Mouse (Mus musculus) kidney, postnatal 25 days (tissue): ENCODE data around the gene Dpp10.
A peak's percentile ranks its signal among the peaks of the same experiment; 100 is the strongest.

ENCODE experiments used
- DNase-seq, 2 experiments: peaks; one replicate each; pipeline ENCODE4 v3.0.0; 2021; ENCODE audit warnings: mixed read lengths in 2 of 2

Gene Dpp10

DNA sequence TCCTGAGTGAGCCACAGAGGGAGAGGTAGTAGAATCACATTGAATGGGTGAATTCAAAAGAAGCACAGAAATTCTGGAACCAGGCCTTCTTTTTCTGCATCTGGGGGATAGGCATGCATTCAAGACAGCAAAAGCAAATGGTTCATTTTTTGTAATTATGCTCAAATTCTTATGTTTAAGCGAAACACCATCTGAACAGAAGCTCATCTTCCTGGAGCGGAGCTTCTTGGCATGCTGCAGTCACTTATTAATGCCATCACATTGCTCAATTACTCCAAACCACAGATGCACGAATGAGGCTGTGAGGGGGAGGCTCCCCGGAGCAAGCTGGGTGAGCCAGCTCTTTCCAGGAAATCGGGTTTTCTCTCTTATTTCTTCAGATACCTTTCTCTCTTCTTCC, 142.7 kb downstream of the Dpp10 start:
- DNase-seq = no peak

DNA sequence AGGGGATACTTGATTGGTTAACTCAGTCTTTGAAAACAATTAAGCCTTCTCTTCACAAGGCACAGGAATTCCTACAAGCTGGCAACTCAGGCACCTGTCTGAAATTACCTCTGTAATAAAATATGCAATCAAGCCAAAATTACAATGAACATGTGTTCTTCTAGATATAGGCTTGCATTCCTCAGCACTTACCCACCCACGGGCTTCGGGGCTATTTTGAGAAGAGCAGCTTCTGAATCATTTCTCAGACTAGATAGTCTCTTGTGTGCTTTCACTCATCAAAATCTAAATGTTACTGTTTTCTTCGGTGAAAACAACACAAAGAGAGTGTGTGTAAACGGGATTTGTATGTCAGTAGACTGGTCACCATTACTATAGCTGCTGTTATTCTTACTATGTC, 144.1 kb downstream of the Dpp10 start:
- no peak for DNase-seq

DNA sequence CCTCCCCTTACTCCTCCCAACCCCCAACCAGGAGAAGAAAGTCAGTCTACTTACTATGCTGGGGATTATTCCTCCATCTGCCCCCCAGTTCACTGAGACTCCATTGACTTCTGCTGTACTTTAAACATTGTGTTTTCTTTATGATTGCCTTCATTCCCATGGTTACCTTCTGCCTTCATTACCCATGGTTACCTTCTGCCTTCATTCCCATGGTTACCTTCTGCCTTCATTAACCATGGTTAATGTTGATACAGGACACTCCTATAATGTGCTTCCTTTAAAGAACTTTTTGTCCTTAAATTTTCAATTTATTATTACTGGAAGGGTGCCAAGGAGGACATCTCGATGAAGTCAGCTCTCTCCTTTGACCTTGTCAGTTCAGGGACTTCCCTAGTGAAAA, 158.1 kb downstream of the Dpp10 start:
- no peak for DNase-seq

DNA sequence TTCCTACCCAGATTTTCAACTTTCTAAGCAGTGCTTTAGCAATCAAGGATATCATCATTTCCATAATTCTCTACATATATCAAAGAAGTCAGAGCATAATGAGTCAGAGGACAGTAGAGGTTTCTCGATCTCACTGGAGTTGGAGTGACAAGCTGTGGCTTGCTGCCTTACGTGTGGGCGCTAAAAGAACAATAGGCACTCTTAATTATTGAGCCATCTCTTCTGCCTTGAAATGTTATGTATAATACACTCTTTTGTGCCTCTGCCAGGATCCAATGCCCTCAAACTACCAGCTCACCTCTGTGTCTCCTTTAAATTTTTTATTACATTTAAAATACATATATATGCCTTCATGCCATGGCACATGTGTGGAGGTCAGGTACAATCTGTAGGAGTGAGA, 198.5 kb downstream of the Dpp10 start:
- no peak for DNase-seq

DNA sequence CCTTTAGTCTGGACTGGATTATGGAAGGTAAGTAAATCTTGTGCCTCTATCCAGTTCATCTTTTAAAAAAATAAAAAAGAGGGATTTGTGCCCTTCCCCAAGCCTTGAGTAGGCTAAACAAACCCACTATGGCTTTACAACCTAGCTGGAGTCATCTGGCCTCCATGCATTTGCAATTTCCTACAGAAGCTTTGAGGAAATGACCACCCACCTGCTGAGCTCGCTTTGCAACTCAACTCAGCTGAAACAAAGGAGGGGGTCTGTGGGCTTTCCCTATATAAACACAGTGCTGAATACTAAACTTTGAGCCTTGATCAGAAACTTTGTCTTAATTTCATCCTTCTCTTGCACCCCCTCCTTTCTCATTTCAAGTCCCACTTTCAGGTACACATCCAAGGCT, 244.2 kb downstream of the Dpp10 start:
- DNase-seq = no peak

DNA sequence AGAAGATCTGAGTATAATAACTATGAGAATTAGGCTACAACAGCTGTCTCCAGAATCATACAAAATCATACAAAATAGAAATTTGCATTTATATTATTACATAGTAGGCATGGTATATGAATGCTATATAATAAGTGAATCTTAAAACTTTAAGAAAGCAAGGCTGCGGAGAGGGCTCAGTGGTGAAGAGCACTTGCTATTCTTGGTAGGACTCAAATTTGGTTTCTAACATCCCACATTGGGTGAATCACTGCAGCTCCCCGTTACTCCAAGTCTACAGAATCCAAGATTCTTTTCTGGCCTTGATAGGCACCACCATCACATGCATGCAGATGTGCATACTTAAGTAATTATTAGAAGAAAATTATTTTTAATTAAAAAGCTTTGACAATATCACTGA, 279.8 kb downstream of the Dpp10 start:
- DNase-seq = no peak

DNA sequence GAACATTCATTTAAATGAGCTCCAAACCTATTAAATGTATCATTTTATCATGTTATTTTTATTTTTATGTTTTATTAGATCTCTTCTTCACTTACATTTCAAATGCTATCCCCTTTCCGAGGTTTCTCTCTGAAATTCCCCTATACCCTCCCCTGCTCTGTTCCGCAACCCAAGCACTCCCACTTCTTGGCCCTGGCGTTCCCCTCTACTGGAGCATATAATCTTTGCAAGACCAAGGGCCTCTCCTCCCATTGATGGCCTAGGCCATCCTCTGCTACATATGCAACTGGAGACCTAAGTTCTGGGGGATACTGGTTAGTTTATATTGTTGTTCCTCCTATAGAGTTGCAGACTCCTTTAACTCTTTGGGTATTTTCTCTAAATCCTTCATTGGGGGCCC, 283.1 kb downstream of the Dpp10 start:
- DNase-seq = no peak

DNA sequence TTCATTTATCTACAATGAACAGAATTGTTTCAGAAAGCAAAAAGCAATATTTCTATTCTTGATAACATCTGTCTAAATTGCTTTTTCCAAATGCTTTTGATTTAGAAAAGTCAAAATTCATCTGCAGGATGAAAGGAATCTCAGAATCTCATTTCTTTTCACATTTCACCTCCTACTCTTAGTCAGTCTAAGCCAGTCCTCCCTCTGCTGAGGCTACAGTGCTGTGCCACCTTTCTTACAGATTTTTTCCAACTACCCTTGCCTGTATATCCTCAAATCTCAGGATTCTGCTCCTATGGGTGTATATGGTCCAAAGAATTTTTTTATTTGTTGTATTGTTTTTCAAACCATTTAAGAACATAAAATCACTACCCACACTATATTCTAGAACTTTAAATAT, 289.3 kb downstream of the Dpp10 start:
- no peak for DNase-seq

DNA sequence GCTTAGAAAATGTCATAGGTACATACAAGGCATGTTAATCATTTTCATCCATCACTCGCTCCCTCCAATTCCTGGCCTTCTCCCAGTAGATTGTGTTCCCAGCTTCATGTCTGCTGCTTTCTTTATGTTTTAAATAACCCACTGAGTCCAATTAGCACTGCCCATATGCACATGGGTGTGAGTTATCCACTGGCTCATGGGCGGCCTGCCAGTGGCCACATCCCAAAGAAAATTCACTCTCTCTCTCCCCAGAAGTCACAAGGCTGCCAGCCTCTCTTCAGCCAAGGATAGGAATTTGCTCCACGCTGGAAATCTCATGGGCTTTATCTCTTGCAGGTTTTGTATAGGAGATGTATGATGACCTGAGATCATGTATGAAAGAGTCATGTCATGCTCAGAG, 338.1 kb downstream of the Dpp10 start:
- DNase-seq = no peak

DNA sequence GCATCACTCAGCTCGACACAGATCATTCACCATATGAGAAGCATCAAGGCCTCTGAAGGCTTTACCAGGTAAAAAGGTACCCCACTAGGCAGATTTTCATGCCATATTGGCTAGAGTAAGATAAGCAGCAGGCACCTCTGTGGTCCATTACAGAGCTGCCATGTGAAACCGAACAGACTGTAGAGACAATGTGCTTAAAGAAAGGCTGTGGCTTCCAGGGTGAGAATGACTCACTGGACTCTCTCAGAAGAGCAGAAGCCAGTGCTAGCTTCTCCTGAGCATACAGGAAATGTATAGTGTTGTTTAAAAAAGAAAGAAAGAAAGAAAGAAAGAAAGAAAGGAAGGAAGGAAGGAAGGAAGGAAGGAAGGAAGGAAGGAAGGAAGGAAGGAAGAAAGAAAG, 386.9 kb downstream of the Dpp10 start:
- no peak for DNase-seq

DNA sequence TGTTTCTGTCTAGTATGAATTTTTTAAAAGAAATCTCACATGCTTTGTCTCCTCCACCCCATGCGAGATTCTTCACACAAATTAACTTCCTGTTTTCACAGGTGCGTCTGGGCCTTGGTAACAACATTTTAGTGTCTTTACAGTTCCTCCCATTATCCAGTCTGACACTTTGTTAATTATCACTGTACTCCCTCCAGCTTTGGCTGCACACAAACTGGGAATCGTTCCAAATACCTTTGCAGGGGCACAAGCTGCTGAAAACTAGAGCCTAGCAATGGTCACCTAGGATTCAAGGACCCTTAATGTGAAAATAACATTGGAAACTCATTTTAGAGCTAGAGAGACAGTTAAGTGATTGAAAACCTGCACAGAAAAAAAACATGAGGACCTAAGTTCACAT, 388.8 kb downstream of the Dpp10 start:
- DNase-seq = no peak

DNA sequence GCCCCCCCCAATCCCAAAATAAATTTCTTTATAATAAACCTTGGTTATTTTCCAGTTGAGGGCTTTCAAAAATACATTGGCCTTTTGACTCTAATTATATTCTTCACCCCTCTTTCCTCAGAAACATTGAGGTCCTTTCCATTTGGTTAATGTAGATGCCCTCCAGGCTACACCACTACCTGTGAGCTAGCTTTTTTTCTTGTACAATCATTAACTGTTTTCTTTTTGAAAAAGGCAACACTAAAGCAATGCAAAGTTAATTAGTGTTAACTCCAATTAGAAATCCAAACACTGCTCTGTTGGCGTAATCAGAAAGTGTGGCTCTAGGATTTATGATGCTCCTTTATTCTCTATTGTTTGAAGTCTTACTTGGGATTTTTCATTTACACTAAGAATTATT, 407.5 kb downstream of the Dpp10 start:
- DNase-seq = no peak

DNA sequence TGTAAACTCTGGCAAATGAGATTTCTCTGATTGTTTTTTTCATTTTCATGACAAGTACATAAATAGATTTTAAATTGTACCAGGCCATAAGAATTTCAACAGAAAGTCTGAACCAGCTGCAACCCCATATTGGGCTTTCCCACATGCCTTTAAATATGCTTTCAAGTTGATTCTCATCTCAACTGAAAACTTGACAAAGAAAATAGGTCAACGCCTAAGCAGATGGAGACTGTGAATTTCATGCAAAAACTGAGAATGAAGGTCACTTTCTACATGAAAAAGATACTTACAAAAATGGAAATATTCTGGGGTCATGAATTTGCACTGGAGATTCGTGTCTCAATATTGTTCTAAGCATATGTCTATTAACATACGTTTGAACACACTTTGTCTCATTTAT, 417.1 kb downstream of the Dpp10 start:
- no peak for DNase-seq

DNA sequence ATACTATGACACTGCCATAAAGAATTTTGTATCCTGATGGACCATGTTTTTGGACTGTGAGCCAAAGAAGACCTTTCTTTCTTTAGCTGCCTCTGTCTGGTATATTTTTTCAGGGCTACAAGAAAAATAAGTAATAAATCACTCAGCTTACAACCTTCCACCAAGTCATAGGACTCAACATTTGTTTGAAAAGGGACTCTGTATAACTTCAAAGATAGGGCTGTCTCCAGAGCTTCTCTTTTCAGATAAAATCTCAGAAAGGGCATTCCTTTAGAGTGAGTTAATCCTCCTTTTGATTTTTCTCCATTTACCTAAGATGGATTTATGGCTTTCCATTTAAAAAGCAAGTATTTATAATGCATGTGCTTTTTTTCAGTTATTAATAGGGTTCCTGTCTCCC, 460.5 kb downstream of the Dpp10 start:
- no peak for DNase-seq

DNA sequence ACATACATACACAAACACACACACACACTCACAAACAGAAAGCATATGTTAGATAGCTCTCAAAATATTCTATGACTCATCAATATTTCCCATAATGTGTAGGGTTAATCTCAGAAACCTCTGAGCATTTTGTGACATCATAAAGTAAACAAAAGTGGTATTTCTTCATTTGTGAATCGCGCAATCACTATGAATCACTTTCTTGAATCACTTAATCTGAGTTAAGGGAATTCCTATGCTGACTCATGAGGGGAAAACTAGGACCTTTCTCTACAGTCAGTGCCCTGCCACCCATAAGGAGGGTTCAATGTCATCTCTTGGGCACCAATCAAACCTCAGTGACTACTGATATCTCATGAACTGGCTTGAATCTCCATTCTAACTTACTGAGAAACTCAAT, 465.2 kb downstream of the Dpp10 start:
- DNase-seq = no peak

DNA sequence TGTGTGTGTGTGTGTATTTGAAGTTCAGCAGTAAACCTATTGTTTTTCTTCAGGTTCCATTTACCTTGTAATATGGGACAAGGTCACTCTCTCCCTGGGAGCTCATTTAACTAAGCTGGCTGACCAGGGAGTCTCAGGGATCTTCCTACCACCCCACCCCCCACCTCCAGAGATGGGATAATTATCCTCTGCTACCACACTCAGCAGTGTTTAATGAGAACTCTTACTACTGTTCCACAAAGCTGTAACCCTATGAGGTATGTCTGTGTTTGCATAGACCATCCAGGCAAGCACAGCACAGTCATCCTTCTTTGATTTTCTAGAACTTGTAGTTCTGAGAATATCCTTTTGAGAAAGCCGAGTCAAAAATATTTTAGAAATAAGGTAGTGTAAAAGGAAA, 471.6 kb downstream of the Dpp10 start:
- no peak for DNase-seq

DNA sequence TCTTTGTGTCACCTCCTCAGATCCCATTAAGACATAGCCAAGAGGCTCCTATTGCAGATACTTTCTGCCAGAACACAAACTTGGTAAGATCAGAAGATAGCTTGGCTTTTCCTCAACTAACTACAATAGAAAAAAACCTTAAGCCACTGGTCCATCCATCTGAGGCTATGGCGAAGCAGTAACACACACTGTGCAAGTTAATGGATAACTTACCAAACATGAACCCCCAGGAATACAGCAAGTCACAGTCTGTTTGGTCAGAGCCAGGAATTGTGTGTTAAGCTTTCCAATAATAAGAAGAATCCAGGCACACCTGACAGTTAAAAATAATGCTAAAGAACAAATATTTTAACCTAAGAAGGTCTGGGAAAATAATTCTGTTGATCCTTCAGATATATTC, 502.9 kb downstream of the Dpp10 start:
- no peak for DNase-seq

DNA sequence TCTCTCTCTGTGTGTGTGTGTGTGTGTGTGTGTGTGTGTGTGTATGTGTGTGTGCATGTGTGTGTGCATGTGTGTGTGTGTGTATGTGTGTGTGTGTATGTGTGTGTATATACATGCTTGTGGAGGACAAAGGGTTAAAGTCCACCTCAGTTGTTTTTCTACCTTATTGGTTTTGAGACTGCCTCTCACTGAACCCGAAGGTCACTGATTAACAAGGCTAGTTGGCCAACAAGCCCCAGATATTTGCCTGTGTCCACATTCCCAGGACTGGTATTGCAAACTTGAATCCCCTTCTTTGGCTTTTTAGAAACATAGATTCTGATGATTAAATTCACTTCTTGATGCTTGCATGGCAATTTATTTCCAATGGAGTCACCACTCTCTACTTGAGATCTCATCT, 577.6 kb downstream of the Dpp10 start:
- peak in 1 of 2 experiments; percentile 22 for DNase-seq

DNA sequence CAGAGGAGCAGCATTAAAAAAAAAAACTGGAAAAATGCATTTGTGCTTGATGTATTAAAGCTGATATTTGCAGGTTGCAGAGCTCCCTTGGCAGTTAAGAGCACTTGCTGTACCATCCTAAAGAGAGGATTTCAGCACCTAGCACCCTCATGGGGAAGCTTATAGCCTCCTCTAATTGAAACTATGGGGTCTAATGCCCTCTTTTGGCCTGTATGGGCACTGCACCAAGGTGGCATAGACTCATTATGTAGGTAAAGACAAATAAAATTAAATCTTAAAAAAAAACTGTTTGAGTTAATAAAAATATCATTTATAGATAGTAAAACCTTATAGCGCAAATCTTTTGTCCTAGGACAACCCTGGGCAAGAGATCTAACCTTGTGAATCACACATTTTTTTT, 631.2 kb downstream of the Dpp10 start:
- peak in 1 of 2 experiments; percentile 36 for DNase-seq

DNA sequence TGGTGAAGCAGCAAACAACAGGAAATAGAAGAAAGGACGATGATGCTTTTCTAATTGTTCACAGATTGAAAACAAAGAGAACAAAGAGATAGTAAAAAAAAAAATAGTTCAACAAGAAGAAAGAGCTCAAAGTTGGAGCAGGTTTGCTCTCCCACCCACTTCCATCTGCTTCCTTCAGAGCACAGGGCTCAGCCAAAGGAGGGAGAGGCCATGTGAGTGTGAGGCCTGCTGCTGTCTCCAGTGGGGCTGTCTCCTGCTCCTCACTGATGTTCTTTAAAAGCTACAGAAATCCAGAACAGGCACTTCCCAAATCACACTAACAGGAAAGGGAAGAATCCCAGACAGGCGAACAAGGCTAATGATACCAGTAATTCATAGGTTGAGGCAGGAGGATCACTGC, 694.1 kb downstream of the Dpp10 start:
- DNase-seq = no peak

DNA sequence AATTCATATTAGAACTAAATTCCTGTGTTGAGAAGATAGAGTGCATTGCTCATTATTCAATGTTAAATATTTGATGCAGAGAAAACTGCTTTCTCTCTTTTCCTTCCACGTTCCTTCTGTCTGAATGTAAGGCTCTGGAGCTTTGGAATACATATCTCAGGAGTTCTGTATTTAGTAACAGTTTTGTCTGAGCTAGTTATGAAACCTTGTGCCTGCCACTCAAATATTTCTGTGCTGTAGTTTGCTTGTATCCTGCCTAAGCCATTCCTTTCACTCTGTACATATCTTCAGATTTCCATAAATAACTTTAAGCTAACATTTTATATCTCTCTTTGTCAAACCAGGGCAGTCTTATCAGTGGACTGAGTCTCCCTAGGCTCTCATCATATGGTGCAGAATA, 707.5 kb downstream of the Dpp10 start:
- no peak for DNase-seq

DNA sequence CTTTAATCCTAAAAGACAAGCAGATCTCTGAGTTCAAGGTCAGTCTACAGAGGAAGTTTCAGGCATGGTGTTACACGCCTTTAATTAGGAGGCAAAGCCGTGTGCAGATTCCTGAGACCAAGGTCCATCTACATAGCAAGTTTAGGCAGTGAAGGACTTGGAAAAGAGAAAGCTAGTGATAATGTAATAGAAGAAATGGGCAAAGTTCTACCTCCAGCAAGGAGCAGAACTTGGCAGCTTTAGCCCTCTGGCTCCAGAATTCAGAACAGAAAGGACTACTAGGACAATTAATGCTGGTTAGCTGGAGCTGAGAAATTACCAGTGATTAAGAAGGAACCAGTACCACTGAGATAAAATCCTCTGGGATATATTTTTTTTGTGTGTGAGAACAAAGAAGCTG, 728.5 kb downstream of the Dpp10 start:
- peak; percentile 37 to 59 for DNase-seq
